Mouse (Mus musculus): Measurements from ENCODE around the gene L3hypdh.

DNA sequence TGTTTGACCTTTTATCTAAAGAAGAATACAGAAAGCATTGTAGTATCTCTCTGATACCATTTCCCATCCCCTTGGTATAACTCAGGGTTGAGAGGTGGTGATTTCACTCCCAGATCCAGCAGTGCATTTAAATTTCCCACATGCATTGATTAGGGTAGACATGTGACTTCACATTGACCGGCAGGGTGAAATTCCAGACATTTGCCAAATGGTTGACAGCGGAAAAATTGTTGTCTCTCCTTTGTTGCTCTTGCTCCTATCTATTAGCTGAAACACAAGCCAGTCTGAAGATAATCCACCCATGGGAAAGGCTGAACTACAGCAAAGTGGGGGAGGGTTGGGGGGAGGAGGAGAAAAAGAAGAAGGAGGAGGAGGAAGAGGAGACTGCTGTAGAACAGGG, 46.4 kb downstream of the L3hypdh start:
- TF ChIP-seq HCFC1 (IDR thresholded peaks at IDR 0.05; ENCODE audit: low read depth, low read length) (no peak), EP300 (IDR thresholded peaks at IDR 0.05; ENCODE audit: low read length) (no peak), TCF12 (IDR thresholded peaks at IDR 0.05; ENCODE audit: low read depth, low read length) (no peak), MEF2A (IDR thresholded peaks at IDR 0.05; ENCODE audit: borderline replicate concordance, low read depth, low read length) (no peak)
